Mouse (Mus musculus) cortical plate, adult 2 months (tissue): ENCODE measurements around the gene Cacnb4. TPM values are rescaled to one million over a fixed set of nuclear protein-coding genes. Genes with fewer than 3 reads are reported as not detected.
A peak's percentile ranks its signal among the peaks of the same experiment; 100 is the strongest.

Experiments
- H3K27ac ChIP-seq: fragments of 200-500 bp; 2 replicates; pipeline ENCODE4 v1.5.1; 2012; ENCODE audit warnings: low read length, control low read depth, inconsistent platforms; ENCODE audit not compliant: insufficient read depth
- H3K4me1 ChIP-seq: fragments of 200-500 bp; 2 replicates; pipeline ENCODE4 v1.6.1; 2011; ENCODE audit warnings: low read length; ENCODE audit not compliant: control insufficient read depth, insufficient read depth
- H3K4me3 ChIP-seq: fragments of 200-500 bp; 2 replicates; pipeline ENCODE4 v1.5.1; 2011; ENCODE audit warnings: mild to moderate bottlenecking, low read length, control low read depth; ENCODE audit not compliant: insufficient read depth
- CTCF ChIP-seq: fragments of 200-500 bp; IDR thresholded peaks from 2 replicates; pipeline ENCODE4 v1.5.1; 2011; ENCODE audit warnings: mild to moderate bottlenecking, control low read depth, low read length; ENCODE audit not compliant: insufficient read depth; ENCODE audit errors: extremely low read depth
- POLR2A ChIP-seq: fragments of 200-500 bp; IDR thresholded peaks from 2 replicates; pipeline ENCODE4 v1.6.1; 2011; ENCODE audit warnings: mild to moderate bottlenecking, low read length, control low read depth; ENCODE audit not compliant: insufficient read depth; ENCODE audit errors: extremely low read depth
- polyA plus RNA-seq: library from polyadenylated mRNA; depleted of rRNA; stranded (reverse); fragments of >200 nt; gene quantifications from 2 replicates; pipeline ENCODE4 v1.2.3, GENCODE M21; 2012

Gene Cacnb4
- polyA plus RNA-seq, 1 experiment: 70.3 TPM

DNA sequence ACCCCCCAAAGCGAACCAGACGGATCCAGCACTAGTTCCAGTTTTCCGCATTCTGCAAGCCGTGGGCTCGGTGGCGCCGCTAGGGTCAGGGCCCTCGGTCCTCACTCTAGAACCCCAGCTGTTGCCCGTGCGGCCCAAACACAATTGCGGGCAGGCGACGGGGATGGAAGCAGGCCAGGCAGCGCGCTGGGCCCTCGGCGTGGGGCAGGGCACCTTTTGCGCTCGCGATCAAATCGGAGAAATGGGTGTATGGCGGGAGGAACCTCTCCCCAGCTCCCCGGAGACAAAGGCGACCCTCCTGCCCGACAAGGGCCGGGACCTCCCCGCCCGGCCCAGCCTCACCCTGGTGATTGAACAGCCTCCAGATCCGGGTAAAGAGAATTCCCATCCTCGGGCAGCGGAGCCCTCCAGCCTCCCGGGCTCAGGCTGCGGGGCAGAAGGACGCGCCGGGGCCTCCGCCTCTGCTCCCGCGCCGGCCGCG is 252.3 kb downstream of the Cacnb4 start:
- Histone ChIP-seq H3K4me1 (peaks cover 5% of the 10 kb centered on the region), H3K27ac (peak overlapping the region; percentile 95), H3K4me3 (peak overlapping the region; percentile 93)
- no peak for TF ChIP-seq CTCF
- no peak for TF ChIP-seq POLR2A

GRCm38 (mm10) chr2:52423611-52424247 is 252.9 kb downstream of the Cacnb4 start:
- H3K27ac ChIP-seq: no peak overlapping the region
- H3K4me1 ChIP-seq: peaks cover 5% of the 10 kb centered on the region
- H3K4me3 ChIP-seq: peak overlapping the region; percentile 93
- TF ChIP-seq POLR2A (no peak), CTCF (no peak)

DNA sequence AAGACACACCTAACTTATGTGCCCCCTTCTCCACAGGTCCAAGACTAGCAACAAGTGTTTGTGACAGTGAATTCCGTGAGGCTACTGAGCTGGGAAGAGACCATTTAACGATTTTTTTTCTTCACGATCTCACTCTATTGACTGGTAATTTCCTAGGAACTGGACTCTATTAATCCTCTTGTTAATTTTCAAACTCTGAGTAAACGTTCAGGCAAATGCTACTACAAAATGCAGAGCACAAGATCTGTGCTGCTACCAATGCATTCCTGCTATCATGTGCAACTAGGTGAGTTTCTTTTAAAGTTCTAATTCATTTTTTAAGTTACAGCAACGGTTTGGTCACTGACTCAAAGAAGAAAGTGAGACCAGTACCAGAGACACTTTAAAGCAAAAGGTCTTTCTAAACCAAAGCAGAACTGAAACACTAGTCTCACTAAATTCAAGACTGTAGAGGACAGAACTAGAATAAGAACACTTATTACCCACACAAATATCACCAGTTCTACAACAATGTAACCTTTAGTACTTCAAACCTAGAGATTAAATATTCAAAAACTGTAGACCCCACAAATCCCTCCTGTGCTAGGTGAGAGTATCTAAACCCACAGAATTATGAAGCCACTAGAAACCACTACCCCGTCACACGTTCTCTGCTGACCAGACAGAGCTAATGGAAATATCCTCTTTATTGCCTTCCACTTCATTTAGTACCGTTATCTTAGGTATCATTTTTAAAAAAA is 253.6 kb downstream of the Cacnb4 start:
- TF ChIP-seq CTCF (no peak), POLR2A (no peak)
- Histone ChIP-seq H3K4me3 (peak overlapping the region; percentile 93; the same call in 1 of the 2 replicates), H3K4me1 (peaks cover 5% of the 10 kb centered on the region), H3K27ac (no peak overlapping the region)

- Histone ChIP-seq H3K4me3 (no peak overlapping the region), H3K4me1 (peaks cover 5% of the 10 kb centered on the region), H3K27ac (no peak overlapping the region)
- no peak for TF ChIP-seq POLR2A
- TF ChIP-seq CTCF: no peak
These were observed 255.4 kb downstream of the Cacnb4 start for GRCm38 (mm10) chr2:52421197-52421596.

- TF ChIP-seq POLR2A (no peak), CTCF (no peak)
- H3K4me3 ChIP-seq: no peak overlapping the region
- H3K27ac ChIP-seq: no peak overlapping the region
- H3K4me1 ChIP-seq: peaks cover 5% of the 10 kb centered on the region
These were observed 256.5 kb downstream of the Cacnb4 start for GRCm38 (mm10) chr2:52420001-52420710.

DNA sequence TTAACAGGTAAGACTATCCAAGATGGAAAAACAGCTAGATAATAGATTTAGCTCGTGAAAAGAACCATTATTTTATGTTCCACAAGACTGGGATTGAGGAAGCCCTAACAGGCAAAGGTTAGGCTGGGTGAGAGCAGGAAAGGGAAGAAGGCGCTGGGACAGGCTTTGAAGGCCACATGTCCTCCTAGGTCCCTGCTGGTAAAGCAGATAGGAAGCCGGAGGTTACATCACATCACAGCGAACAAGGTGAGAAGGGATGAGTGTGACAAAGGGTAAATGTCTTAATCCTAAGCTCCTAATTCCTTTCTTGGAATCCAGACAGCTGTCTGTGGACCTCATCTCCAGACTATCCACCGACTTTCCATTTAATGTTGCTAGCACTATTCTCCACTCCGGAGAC is 257.3 kb downstream of the Cacnb4 start:
- Histone ChIP-seq H3K4me1 (peaks cover 5% of the 10 kb centered on the region), H3K4me3 (no peak overlapping the region), H3K27ac (no peak overlapping the region)
- TF ChIP-seq POLR2A (no peak), CTCF (no peak)

DNA sequence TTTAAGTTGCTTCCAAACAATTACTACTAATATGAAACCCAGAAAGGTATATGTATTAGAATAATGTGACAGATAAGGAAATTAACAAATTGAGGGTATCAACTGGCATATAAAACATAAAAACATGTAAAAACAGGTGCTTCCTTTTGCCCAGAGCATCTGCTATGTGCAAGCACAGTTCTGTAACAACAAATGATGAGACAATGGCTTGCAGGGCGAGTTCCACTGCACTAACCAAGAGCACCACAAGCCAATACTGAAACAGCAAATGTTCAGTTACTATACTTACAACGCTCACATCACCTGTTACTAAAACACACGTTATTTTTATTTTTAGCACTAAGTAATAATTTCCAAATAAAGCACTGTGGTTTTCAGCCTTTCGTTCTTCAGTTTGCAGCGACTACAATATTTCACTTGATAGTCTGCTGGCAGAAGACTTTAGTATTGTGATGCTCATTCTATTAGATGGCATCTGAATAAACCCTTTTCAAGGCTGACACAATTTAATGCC is 264.1 kb downstream of the Cacnb4 start:
- Histone ChIP-seq H3K4me1 (no peaks in the 10 kb centered on the region), H3K4me3 (no peak overlapping the region), H3K27ac (no peak overlapping the region)
- TF ChIP-seq CTCF (no peak), POLR2A (no peak)

- no peak overlapping the region for H3K4me3 ChIP-seq
- H3K4me1 ChIP-seq: no peaks in the 10 kb centered on the region
- TF ChIP-seq POLR2A (no peak), CTCF (0 out of 2 replicates have a peak, but pooled peaks have one; percentile 1)
- H3K27ac ChIP-seq: no peak overlapping the region
These were observed 270.2 kb downstream of the Cacnb4 start for GRCm38 (mm10) chr2:52406480-52406879.

GRCm38 (mm10) chr2:52405238-52405637 is 271.4 kb downstream of the Cacnb4 start:
- no peak for TF ChIP-seq CTCF
- no peak for TF ChIP-seq POLR2A
- Histone ChIP-seq H3K27ac (no peak overlapping the region), H3K4me3 (no peak overlapping the region), H3K4me1 (no peaks in the 10 kb centered on the region)

GRCm38 (mm10) chr2:52394529-52394928 is 282.1 kb downstream of the Cacnb4 start:
- Histone ChIP-seq H3K27ac (no peak overlapping the region), H3K4me3 (no peak overlapping the region), H3K4me1 (no peaks in the 10 kb centered on the region)
- TF ChIP-seq POLR2A (no peak), CTCF (no peak)
